Mouse (Mus musculus): ENCODE measurements around the gene Mindy1.

Mindy1 gene

GRCm38 (mm10) chr3:95294316-95294715, 13.2 kb downstream of the Mindy1 start:
- DNase-seq (ENCODE audit: low spot score), result no peak

- DNase-seq (ENCODE audit: low spot score), result no peak
Observed at GRCm38 (mm10) chr3:95294718-95295117, 13.6 kb downstream of the Mindy1 start.

GRCm38 (mm10) chr3:95295321-95296102, 14.4 kb downstream of the Mindy1 start:
- no peak for DNase-seq (ENCODE audit: low spot score)

- DNase-seq (ENCODE audit: low spot score), result no peak
Observed at GRCm38 (mm10) chr3:95296103-95296469, 14.9 kb downstream of the Mindy1 start.

GRCm38 (mm10) chr3:95298018-95298417, 16.9 kb downstream of the Mindy1 start:
- no peak for DNase-seq (ENCODE audit: low spot score)

- DNase-seq (ENCODE audit: low spot score), result no peak
Observed at GRCm38 (mm10) chr3:95301204-95301796, 20.2 kb downstream of the Mindy1 start.

- no peak for DNase-seq (ENCODE audit: low spot score)
Observed at GRCm38 (mm10) chr3:95306244-95306643, 25.1 kb downstream of the Mindy1 start.

GRCm38 (mm10) chr3:95307100-95307499, 26.0 kb downstream of the Mindy1 start, which contains the start of gene Anxa9:
Gene Anxa9, minus strand, starts transcription at chr3:95307176.
- DNase-seq (ENCODE audit: low spot score), result no peak

GRCm38 (mm10) chr3:95310496-95310895, 29.4 kb downstream of the Mindy1 start:
- DNase-seq (ENCODE audit: low spot score), result no peak

GRCm38 (mm10) chr3:95310968-95311882, 30.1 kb downstream of the Mindy1 start:
- peak; percentile 48 for DNase-seq (ENCODE audit: low spot score)

- no peak for DNase-seq (ENCODE audit: low spot score)
Observed at GRCm38 (mm10) chr3:95312623-95313022, 31.5 kb downstream of the Mindy1 start.

GRCm38 (mm10) chr3:95313476-95313875, 32.3 kb downstream of the Mindy1 start:
- no peak for DNase-seq (ENCODE audit: low spot score)

GRCm38 (mm10) chr3:95314075-95314474, 32.9 kb downstream of the Mindy1 start:
- DNase-seq (ENCODE audit: low spot score), result no peak

- DNase-seq (ENCODE audit: low spot score), result no peak
Observed at GRCm38 (mm10) chr3:95314486-95315093, 33.4 kb downstream of the Mindy1 start, which contains the start of gene Cers2. Gene Cers2, plus strand, starts transcription at chr3:95314791.

- DNase-seq (ENCODE audit: low spot score), result peak; percentile 87
Observed at GRCm38 (mm10) chr3:95315094-95315843, 34.1 kb downstream of the Mindy1 start.

- DNase-seq (ENCODE audit: low spot score), result no peak
Observed at GRCm38 (mm10) chr3:95315844-95316550, 34.9 kb downstream of the Mindy1 start.

- no peak for DNase-seq (ENCODE audit: low spot score)
Observed at GRCm38 (mm10) chr3:95317414-95318080, 36.4 kb downstream of the Mindy1 start.

- DNase-seq (ENCODE audit: low spot score), result no peak
Observed at GRCm38 (mm10) chr3:95318548-95318947, 37.4 kb downstream of the Mindy1 start.

GRCm38 (mm10) chr3:95319110-95319509, 38.0 kb downstream of the Mindy1 start:
- DNase-seq (ENCODE audit: low spot score), result no peak

All from ovary, postnatal 10 days (tissue).